Mouse (Mus musculus) T-helper 17 cell (primary cell): ENCODE results near the gene Ccdc186.
"Not testable (repeated sequence)": the region's sequence is repeated elsewhere in the genome, so short reads cannot be mapped to it uniquely, and the experiment has no call there.

Experiments
- in situ Hi-C, 2 experiments: fragments of 300-600 bp; cut with MboI, MseI; formaldehyde crosslinking; loops; 1 replicate in 1 of 2; 2 replicates in 1 of 2; pipeline ENCODE4 v1.15.1; 2025; ENCODE audit warnings: high pct_unique_total_duplicates in 2 of 2

Ccdc186 gene

DNA sequence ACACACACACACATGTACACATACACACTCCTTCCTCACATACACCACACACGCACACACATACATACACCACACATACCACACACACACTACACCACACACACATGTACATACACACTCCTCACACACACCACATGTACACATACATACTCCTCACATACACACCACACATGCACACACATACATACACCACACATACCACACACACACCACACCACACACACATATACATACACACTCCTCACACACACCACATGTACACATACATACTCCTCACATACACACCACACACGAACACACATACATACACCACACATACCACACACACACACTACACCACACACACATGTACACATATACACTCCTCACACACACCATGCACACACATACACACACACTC lies 63.7 kb downstream of the Ccdc186 start:
- in situ Hi-C loops: no loop called here

DNA sequence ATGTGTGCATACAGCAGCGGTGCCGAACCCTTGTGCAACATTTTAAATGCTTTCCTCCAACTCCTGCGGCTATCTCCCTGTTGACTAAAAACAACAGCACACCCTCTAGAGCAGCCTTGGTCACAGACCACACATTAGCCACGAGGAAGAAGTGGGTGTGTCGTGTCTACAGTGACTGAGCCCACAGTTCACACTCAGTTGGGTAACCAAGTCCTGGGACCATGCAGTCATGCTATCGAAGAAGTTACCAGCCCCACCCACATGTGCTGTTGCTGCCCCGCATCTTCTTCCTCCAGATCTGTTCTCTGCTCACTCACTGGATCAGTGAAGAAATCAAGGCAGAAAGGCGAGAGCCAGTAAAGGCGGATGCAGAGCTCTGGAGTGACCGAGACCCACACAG lies 65.6 kb downstream of the Ccdc186 start:
- in situ Hi-C loops: no loop called here

DNA sequence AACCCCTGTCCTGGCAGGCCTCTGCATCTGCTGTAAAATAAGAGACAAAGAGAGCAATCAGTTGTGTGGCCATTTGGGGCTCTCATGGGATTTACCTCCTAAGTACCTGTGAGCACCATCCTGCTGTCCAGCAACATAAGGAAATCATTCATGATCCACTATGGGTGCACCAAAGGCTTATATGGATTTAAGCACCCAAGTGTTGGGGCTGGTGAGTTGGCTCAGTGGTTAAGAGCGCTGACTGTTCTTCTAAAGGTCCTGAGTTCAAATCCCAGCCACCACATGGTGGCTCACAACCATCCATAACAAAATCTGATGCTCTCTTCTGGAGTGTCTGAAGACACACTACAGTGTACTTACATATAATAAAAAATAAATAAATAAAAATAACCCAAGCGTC lies 67.5 kb downstream of the Ccdc186 start:
- in situ Hi-C loops: not testable (repeated sequence)

DNA sequence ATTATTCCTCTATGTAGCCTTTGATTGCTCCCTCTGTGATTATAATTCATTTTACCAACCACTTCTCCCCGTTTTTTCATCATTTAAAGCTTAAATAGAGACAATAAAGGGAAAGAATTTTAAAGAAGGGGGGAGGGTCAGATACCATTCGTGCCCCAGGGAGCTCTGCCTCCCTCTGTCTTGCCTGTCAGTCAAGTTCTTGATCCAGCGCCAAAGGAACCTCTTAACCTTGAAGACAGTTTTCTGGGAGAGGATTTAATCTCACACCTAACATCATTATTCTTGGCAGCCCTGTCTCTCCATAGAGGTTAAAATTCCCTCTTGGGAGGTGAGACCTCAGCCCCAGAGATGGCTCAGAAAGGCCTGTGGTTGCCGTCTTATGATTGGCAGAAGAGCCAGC lies 71.3 kb downstream of the Ccdc186 start:
- in situ Hi-C loops: no loop called here

DNA sequence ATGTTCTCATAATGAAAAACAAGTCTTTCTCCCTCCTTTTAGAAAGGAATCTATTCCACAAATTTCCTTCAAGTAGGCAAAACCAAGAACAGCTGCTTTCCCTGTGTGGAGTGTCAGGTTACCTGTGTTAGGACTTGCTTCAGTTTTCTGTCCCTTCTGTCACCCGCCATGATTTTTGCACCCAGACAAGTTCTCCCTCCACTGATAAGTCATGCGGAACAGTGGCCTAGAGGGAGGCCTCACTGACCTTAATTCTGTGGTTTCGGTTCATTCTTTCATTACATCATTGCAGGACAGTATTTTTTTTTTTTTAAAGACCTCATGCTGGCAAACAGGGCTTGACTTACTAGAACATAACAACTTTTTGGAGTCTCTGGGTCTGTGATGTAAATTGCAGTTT lies 72.6 kb downstream of the Ccdc186 start:
- in situ Hi-C loops: no loop called here

DNA sequence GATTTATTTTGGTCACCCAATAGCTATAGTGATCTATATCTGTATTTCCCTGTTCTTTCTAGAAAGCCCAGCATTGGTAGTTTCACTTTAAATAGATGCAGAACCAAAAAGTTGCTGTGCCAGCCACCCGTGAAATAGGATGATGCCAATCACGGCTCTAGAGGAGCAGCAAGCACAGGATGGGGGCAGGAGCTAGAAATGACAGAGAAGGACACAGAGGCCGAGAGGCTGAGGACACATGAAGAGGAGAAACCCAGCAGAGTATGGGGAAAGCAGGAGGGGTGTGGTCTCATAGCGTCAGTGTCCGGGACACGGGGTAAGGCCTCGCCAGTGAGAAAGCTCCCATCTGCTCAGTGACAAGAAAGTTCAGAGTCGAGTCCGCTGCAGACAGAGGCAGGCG lies 74.1 kb downstream of the Ccdc186 start:
- in situ Hi-C loops: no loop called here

DNA sequence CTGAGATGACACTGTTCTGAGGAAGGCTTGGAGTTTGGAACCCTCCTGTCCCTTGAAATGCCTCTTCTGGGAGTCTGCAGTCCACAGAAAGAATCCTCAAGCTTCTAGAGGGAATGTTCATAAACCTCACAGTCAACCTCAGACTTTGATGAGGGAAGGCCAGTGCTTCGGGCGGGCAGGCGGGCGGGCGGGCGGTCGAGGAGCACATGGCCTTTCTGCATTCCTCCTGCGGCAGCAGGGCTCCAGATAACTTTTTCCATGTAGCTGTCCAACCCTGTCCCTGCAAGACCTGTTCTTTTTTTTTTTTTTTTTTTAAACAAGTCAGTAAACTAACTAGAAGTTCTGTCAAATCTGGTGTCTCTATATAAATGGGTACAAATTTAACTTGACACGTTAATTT lies 75.4 kb downstream of the Ccdc186 start:
- in situ Hi-C loops: no loop called here

DNA sequence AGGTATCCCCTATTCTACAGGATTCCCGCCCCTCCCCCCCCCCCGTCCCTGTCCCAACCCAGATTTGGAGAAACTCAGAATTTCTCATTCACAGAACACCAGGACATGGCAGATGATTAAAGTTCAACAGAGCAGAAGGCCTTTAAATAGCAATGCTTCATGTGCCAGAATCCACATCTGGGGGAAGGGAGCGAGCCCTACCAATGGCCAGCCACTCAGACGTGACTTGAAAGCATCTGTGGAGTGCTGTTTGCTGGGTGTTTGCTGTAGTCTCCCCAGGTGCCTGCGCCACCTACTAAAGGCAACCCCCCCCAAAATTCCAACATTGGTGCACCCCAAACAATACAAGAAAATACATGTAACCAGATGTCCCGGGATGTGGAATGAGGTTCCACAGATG lies 76.5 kb downstream of the Ccdc186 start:
- in situ Hi-C loops: no loop called here

DNA sequence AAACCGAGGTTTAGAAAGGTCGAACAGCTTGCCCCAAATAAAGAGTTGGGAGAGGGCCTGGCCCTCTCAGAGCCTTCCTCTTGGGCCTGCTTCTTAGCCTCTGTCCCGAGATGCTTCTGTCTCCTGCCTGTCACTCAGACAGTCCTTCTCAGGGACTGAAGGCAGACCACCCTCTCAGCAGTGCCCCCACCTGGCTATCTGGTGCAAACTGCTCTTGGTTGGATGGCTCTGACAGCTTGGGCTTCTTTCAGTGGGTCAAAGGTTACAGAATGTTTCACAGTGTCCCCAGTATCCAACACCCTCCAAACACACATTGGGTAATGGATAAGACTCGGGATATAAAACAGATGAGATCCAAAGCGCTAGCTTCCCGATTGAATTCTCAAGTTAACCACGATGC lies 76.9 kb downstream of the Ccdc186 start:
- in situ Hi-C loops: no loop called here
